ENCODE assay signal across 27 mouse cellular contexts in genomic region chr11:12841393-12841792, GRCm38 (mm10).
"Had no signal": no experiment of that assay in that cellular context is flagged by ENCODE, and none has a peak within 500 bp of the region (broad histone marks: within the 10 kb centered on the region; RNA-seq: fewer than 3 reads in every experiment).

No protein-coding gene starts in this region.

- H3K27me3 ChIP-seq: embryonic facial prominence, embryonic 12.5 days; embryonic facial prominence, embryonic 13.5 days; embryonic facial prominence, embryonic 15.5 days; forebrain, embryonic 12.5 days; forebrain, embryonic 13.5 days; forebrain, embryonic 15.5 days had no signal

- H3K4me3 ChIP-seq: embryonic facial prominence, embryonic 10.5 days; embryonic facial prominence, embryonic 12.5 days; embryonic facial prominence, embryonic 13.5 days; embryonic facial prominence, embryonic 15.5 days; erythroblast, embryonic 14.5 days; forebrain, embryonic 10.5 days; forebrain, embryonic 12.5 days; forebrain, embryonic 13.5 days; forebrain, embryonic 15.5 days; gastrocnemius, adult 2 months; heart, adult 2 months had no signal

- H3K36me3 ChIP-seq: embryonic facial prominence, embryonic 10.5 days; embryonic facial prominence, embryonic 12.5 days; embryonic facial prominence, embryonic 13.5 days; embryonic facial prominence, embryonic 15.5 days; forebrain, embryonic 10.5 days; forebrain, embryonic 12.5 days; forebrain, embryonic 15.5 days had no signal

- H3K9me3 ChIP-seq: embryonic facial prominence, embryonic 10.5 days; embryonic facial prominence, embryonic 12.5 days; embryonic facial prominence, embryonic 13.5 days; embryonic facial prominence, embryonic 15.5 days; forebrain, embryonic 10.5 days; forebrain, embryonic 12.5 days; forebrain, embryonic 13.5 days; forebrain, embryonic 15.5 days had no signal

- H3K4me1 ChIP-seq: embryonic facial prominence, embryonic 10.5 days; embryonic facial prominence, embryonic 12.5 days; embryonic facial prominence, embryonic 13.5 days; embryonic facial prominence, embryonic 15.5 days; forebrain, embryonic 10.5 days; forebrain, embryonic 12.5 days; forebrain, embryonic 13.5 days; forebrain, embryonic 15.5 days had no signal

- H3K27ac ChIP-seq: embryonic facial prominence, embryonic 10.5 days; embryonic facial prominence, embryonic 12.5 days; embryonic facial prominence, embryonic 13.5 days; embryonic facial prominence, embryonic 15.5 days; forebrain, embryonic 10.5 days; forebrain, embryonic 12.5 days; forebrain, embryonic 13.5 days; forebrain, embryonic 15.5 days; gastrocnemius, adult 2 months; heart, adult 2 months had no signal

- DNase-seq: cerebellum, adult 9-10 months; cerebellum, adult 9-11 months; cerebellum, postnatal 10 days; cerebellum, postnatal 14 days; cerebellum, postnatal 25 days; cerebellum, postnatal 36 days; embryo, embryonic 11 days; forebrain, postnatal 0 days; gastrocnemius, adult 2 months; gastrocnemius, postnatal 10 days; gastrocnemius, postnatal 14 days; gastrocnemius, postnatal 25 days; gastrocnemius, postnatal 36 days; heart, adult 11 months; heart, adult 18-20 months; heart, adult 2 months had no signal

- ATAC-seq: forebrain, embryonic 13.5 days; forebrain, embryonic 14.5 days; forebrain, embryonic 15.5 days; forebrain, embryonic 16.5 days; forebrain, postnatal 0 days had no signal

- H3K9ac ChIP-seq: embryonic facial prominence, embryonic 12.5 days; embryonic facial prominence, embryonic 13.5 days; embryonic facial prominence, embryonic 15.5 days; forebrain, embryonic 12.5 days; forebrain, embryonic 13.5 days; forebrain, embryonic 15.5 days; forebrain, postnatal 0 days had no signal
